Mouse (Mus musculus): ENCODE results near the gene P2ry14.

Gene P2ry14

GRCm38 (mm10) chr3:59153424-59153823, at the start of gene P2ry14:
Gene P2ry14 (minus strand): TSS chr3:59153618.
- no peak for DNase-seq

- no peak for DNase-seq
Observed at GRCm38 (mm10) chr3:59197329-59197948, 44.0 kb upstream of the P2ry14 start.

DNA sequence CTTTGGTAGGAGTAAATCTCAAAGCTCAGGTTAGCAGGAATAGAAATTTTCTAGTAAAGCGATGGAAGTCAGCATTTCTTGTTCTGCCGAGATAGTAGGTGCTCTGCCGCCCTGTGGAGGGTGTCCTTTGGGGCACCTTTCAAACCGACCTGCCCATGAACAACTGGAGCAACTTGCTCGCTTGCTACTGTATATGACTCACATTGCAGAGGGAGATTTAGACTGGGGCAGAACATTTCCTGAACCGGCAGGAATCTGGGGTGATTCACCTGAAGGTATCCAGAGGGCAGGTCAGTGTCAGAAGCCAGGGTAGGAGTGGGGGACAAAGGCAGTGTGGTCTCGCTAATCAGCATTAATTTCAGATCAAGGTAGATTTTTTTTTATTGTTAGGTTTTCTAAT, 41.5 kb upstream of the P2ry14 start, which contains the start of gene Gpr87:
Gpr87 (minus strand) TSS at position 167 of the 400 bp plus-strand sequence.
- DNase-seq = no peak

- no peak for DNase-seq
Observed at GRCm38 (mm10) chr3:59194099-59194498, 40.7 kb upstream of the P2ry14 start.

GRCm38 (mm10) chr3:59191674-59192073, 38.3 kb upstream of the P2ry14 start:
- DNase-seq = no peak

DNA sequence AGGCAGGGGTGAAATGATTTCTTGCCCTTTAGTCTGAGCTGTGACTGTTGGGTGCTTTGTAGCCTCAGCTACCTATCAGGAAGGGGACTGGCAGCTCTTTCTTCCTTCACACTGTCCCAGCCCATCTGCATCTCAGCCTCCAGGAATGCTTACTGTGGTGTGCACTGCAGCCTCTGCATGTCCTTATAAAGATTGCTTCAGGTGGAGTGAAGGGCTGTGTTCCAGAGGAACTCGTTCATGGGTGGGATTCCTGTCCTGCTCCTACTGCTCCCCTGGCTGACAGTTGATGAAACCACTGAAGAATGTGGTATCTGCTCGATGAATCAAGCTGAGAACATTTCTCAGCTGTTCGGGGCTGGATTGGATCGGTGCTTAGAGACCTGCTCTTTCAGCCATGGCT, 33.9 kb upstream of the P2ry14 start:
- no peak for DNase-seq

GRCm38 (mm10) chr3:59185662-59186061, 32.2 kb upstream of the P2ry14 start:
- no peak for DNase-seq

DNA sequence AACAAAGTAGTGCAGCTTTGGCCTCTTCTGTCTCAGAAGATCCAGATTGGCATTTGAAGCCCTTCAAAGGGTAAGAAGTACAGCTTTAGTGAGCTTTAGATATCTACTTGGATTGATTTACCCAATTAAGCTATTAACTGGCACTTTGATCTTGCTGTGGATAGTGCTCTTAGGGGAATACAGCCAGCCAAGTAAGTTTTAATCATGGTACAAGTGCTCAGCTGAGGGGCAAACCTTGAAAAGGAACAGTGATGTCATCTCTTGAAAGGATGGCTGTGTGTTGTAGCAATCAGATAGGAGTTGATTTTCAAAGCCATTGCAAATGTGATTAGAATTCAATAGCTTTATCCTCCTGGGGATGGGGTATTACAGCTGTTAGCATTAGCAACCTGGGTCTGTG, 28.7 kb upstream of the P2ry14 start:
- no peak for DNase-seq

DNA sequence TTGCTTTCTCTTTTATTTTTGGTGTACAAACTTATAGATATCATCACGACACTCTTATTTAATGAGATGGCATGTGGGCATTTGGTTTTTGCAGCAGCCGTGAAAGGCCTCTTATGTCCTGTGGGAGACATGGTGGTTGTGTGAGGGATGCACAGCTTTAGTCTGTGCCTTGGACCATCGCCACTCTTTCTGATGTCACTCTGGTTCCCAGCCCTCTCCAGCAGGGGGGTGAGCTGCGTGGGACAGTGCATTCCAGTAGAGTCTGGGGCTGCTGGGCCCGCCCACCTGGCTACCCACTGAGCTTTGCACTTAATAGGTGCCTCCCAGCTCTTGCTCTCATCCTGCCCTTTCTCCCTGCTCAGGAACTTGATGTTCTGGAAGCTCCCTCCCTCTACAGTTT, 27.7 kb upstream of the P2ry14 start:
- no peak for DNase-seq

DNA sequence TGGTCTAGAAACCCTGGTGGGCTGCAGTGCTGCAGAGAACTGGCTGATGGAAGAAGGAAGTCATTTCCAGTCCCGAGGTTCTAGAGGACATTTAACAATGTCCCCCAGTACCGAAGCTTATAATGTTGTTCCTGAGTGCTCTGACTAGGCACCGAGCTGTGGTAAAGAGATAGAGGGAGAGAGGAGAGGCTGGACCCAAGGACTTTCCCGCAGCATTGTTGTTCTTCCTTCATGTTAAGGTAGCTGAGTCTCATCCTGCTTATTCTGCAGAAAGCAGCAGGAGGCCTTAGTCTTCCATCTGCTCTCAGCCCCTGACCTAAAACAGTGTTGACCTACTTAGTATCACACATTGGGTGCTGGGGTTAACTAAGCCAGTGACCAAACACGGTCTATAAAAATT, 23.5 kb upstream of the P2ry14 start:
- no peak for DNase-seq

DNA sequence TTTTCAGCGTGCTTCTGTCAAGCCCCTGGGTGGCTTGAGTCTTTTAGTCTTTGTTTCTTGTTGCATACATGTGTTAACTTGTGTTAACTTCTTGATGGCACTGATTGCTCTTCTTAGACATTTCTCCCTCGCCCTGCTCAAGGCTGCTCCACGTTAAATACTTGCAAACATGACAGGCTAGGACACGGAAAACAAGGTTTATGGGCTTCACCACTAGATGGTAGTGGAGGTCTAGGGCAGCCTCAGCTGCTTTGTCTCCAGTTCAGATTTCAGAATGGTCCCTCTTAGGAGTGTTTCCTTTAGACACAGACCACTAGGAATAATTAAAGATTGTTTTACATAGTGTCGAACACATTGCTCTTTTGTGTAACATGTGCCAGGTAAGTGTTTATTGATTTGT, 21.8 kb upstream of the P2ry14 start:
- peak; percentile 76 for DNase-seq

DNA sequence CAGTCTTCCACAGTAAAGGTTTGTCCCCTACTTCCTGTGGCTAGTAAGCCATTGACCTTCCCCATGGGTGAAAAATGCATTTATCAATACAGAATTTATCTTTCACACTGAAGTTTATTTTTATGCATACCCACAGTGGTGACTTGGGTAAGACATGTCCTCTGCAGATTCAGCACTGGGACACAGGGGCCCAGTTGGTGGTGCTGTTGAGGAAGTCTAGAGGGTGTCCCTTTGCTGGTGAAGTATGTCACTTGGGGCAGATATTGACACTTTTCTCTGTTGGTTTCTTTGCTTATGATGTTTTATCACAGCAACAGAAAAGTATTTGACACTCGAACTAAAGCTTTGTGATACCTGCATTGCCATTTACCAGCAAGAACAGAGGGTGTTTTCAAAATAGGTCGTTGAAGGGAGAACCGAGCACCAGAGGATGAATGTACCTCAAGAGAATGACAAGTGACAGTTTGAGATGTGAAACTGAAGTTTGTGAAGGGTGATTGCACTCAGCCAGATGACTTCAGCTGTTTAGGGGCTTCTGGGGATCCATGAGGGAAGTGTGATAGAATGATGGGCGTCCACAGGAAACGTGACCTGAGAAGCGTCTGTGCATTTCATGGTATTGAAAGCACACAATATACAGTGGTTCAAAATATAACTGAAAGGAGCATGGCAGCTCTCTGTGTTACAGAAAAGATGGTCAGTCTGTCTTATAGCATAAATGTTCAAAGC, 21.2 kb upstream of the P2ry14 start:
- DNase-seq = peak; percentile 40

DNA sequence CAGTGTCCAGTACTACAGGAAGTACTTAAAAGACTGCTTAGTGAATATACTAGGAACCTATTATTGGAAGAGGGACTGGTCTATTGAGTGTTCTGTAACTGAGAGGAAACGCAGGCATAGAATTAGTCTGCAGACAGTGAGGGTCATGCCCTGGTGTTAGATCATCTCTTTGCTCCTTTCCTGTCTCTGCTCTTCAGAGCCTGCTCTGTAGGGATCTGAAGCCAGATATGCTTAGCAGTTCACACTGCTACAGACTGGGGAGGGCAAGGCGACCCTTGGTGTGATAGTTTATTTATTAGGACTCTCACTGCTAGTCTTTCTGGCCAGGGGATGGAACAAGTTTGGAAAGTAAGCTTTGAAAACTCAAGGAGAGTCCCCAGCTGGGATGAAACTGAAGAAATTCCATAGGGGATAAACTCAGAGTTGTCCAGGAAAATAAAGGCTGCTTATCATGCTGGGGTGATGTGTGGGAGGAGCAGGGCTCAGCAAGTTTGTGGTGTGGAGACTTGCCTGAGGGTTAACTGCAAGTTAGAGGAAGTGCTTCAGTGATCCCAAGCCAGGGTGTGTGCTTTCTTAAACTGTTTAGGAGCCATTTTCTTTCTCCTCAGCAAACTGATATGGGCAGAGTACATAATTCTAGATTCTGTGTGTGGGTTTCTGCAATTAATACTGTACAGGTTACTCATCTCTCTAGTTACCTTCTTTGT, 16.7 kb upstream of the P2ry14 start:
- no peak for DNase-seq

DNA sequence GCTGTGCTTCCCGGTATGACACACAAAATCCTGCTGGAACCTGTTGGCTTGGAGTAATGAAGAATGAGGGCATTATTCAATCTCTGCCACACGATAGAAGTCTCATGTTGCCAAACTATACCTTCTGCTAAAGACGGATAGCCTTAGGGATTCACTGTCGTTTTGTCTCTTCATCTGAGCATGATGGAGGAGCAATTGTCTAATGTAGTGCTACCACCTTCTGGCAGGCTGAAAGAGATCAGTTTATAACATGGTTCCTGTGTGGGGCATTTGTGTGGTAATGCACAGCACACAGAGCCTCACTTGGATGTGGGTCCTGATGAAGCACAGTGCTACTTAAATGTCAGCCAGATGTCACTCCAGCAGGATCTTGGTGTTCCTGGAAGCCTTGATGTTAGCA, 15.8 kb upstream of the P2ry14 start:
- no peak for DNase-seq

DNA sequence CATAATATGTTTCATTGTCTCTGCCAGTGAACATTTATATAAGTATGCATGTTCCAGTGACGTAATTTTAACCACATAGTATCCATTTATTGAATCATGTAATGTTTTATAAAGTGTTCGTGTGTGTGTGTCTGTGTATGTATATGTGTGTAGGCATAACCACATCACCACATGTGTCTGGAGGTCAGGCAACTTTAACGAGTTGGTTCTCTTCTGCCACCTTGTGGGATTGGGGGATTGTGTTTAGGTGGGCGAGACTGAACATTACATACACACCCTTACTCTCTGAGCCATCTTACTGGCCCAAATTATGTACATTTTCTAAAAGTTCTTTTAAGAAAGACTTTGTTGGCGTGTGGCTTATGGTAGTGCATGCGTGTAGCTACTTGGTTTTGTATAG, 15.1 kb upstream of the P2ry14 start:
- DNase-seq = no peak

- DNase-seq = no peak
Observed at GRCm38 (mm10) chr3:59167417-59168054, 14.1 kb upstream of the P2ry14 start.

GRCm38 (mm10) chr3:59160465-59160864, 7.0 kb upstream of the P2ry14 start:
- DNase-seq = no peak

DNA sequence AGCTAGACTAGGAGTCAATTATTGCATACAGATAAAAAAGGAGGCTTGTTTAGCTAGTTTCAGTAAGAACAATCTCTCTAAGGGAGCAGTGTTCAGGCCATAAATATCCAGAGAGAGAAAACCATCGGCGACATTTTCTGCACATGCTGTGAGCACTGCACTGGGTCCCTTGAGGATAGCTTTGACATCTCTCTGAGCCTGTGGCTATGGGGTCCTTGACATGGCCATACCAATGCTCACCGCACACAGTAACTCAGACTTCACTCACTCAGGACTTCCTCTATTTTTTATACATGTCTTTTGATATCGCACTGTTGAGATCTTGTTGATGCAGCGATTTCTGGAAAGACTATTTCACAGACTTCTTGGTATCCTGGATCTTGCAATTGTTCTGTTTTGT, 3.6 kb upstream of the P2ry14 start:
- no peak for DNase-seq

- no peak for DNase-seq
Observed at GRCm38 (mm10) chr3:59155404-59155803, 2.0 kb upstream of the P2ry14 start.

DNA sequence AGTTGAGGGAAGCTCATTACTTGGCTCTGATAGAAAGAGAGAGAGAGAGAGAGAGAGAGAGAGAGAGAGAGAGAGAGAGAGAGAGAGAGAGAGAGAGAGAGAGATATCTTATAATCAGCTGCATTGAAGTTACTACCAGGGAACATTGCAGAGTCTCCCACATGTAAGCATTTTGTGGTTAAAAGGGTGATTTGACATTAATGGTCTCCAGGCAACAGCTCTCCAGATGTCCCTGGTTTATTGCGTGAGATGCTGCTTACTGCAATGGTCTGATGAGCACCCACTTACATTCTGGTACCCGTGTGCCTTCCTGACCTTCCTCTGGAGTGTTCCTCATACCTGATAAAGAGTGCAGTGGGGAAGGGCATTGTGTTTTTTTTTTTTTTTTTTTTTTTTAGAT, 1.5 kb upstream of the P2ry14 start:
- DNase-seq = no peak

GRCm38 (mm10) chr3:59150624-59151023, 2.8 kb downstream of the P2ry14 start:
- DNase-seq = no peak

- no peak for DNase-seq
Observed at GRCm38 (mm10) chr3:59149646-59150045, 3.8 kb downstream of the P2ry14 start.

GRCm38 (mm10) chr3:59145194-59145593, 8.2 kb downstream of the P2ry14 start:
- DNase-seq = no peak
